Mouse (Mus musculus) bone marrow, adult 2 months (tissue): ENCODE data around the gene Nacc1. TPM values are rescaled to one million over a fixed set of nuclear protein-coding genes. Genes with fewer than 3 reads are reported as not detected.

Experiments used
- H3K27ac ChIP-seq: fragments of 200-500 bp; 2 replicates; pipeline ENCODE4 v1.5.1; 2012; ENCODE audit warnings: low read depth, mild to moderate bottlenecking, control low read depth, inconsistent platforms, low read length; ENCODE audit not compliant: control insufficient read depth, poor library complexity, insufficient read depth
- H3K4me1 ChIP-seq: fragments of 200-500 bp; 2 replicates; pipeline ENCODE4 v1.6.1; 2011; ENCODE audit warnings: low read length; ENCODE audit not compliant: control insufficient read depth, insufficient read depth
- H3K4me3 ChIP-seq: fragments of 200-500 bp; replicated peaks from 2 replicates; pipeline ENCODE3; 2011; ENCODE audit warnings: mild to moderate bottlenecking, low read depth, low read length, control low read depth; ENCODE audit not compliant: control insufficient read depth
- CTCF ChIP-seq: fragments of 200-500 bp; IDR thresholded peaks from 2 replicates; pipeline ENCODE4 v1.5.1; 2011; ENCODE audit warnings: low read length, control low read depth; ENCODE audit not compliant: control insufficient read depth, insufficient read depth
- POLR2A ChIP-seq: fragments of 200-500 bp; IDR thresholded peaks from 2 replicates; pipeline ENCODE4 v1.6.1; 2011; ENCODE audit warnings: low read depth, mild to moderate bottlenecking, control low read depth, low read length, borderline replicate concordance; ENCODE audit not compliant: control insufficient read depth
- WGBS: fragments of 180-500 bp; shearing (Covaris S2); methylation state at CpG from one replicate; pipeline ENCODE4 v1.1.7; 2018; 5-methylcytosine and 5-hydroxymethylcytosine counted together
- polyA plus RNA-seq: library from polyadenylated mRNA; stranded (reverse); fragments of >200 nt; gene quantifications from 2 replicates; pipeline ENCODE4 v1.2.4, GENCODE M21; 2011; ENCODE audit warnings: low replicate concordance; ENCODE audit not compliant: missing spikeins, insufficient read depth, insufficient read length

The Nacc1 gene
- polyA plus RNA-seq, 1 experiment, result 26.2 TPM

DNA sequence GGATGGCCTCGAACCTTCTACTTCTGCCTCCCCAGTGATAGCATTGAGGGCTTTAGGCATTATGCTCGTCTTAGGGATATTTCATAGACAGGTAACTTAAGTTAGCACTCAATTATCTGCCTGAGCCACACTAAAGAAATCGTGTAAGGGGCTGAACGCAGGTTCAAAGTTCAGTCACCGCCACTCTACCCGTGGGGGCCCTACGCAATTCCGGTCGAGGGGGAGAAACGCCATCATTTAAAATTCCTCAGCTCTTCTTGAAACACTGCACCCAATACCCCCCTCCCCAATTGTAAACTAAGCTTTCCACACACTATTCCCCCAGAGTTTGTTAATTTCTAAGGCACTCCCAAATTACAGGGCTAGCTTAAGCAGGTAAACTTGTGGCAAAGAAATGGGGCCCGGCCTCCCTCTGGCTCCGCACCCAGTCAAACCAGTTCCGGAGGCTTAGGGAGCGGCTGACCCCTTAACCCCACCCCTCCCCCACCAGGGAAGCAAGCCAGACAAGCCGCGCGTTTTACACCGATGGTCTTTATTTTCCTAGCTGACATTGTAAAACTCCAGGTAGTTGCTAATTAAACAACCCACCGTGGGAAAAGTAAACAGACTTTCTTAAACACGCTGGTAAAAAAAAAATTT is 26.7 kb downstream of the Nacc1 start:
- Histone ChIP-seq H3K4me1 (peaks cover 6% of the 10 kb centered on the region), H3K4me3 (peak overlapping the region; percentile 78), H3K27ac (peak overlapping the region; percentile 91)
- 1% methylated on average over 20 of the region's 20 CpGs for WGBS
- TF ChIP-seq CTCF, result no peak
- no peak for TF ChIP-seq POLR2A

DNA sequence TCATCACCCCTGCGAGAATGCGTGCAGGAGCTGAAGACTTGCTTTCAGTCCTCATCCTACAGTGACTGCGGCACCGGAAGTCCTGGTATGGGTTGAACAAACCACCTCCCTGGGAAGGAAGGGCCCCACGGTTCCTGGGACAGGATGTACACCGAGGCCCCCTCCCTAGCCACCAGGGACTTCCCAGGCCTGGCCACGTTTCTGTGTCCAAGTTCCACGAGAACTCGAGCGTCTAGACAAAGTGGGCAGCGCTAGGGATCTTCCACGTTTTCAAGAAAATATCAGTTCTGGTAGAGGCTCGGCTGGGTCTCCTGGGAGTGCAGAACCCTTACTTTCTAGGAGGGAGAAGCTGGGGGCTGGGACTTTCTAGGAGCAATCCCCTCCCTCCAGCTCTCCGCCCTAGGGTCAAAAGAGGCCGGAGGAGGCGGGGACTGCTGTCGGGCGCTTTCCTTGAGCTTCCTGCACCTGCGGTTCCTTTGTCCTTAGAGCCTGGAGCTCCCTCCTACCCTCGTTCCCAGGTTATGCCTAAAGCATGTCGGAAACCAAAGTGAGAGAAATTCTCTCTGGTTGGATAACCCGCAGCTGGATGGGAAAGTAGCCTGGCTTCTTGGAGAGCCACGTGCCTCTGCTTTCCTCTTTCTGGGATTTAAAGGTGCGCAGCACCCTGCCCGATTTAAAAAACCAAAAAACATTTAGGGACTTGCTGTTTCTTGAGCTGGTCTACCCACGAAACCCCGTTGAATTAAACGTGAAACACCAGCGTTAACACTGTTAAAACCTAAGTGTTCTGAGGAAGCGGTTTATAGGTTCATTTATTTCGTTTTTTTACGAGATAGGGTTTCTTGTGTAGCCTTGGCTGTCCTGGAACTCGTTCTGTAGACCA is 27.5 kb downstream of the Nacc1 start:
- Histone ChIP-seq H3K4me1 (peaks cover 6% of the 10 kb centered on the region), H3K27ac (peak overlapping the region; percentile 91), H3K4me3 (peak overlapping the region; percentile 78)
- TF ChIP-seq POLR2A (no peak), CTCF (no peak)
- 1% methylated on average over 33 of the region's 33 CpGs for WGBS

GRCm38 (mm10) chr8:84658951-84659350 is 28.7 kb downstream of the Nacc1 start:
- no peak for TF ChIP-seq CTCF
- TF ChIP-seq POLR2A, result no peak

DNA sequence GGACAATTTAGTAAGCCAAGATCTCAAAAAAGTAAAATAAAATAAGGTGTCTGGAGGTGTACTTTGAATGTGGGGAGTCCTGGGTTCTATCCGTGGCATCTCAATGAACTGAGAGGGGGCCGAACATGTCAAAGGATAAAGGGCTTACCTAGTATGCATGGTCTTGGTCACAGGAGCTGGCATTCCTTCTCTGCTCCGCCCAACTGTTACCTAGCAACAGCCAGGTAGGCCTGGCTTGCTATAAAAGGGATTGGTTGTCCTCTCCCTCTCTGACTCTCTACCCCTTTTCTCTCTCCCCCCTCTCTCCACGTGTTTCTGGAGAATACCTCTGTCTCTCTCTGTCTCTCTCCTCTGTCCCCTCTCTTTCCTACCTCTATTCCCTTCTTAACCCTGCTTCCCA is 30.0 kb downstream of the Nacc1 start:
- 73% methylated on average over 4 of the region's 4 CpGs for WGBS
- no peak overlapping the region for H3K4me3 ChIP-seq
- H3K27ac ChIP-seq, result no peak overlapping the region
- H3K4me1 ChIP-seq, result peaks cover 4% of the 10 kb centered on the region
- TF ChIP-seq CTCF (no peak), POLR2A (no peak)

More at GRCm38 (mm10) chr8:84658951-84659350, 28.7 kb downstream of the Nacc1 start:
- no peak overlapping the region for H3K27ac ChIP-seq
- H3K4me1 ChIP-seq, result peaks cover 6% of the 10 kb centered on the region
- 18% methylated on average over 1 of the region's 1 CpGs for WGBS
- H3K4me3 ChIP-seq, result no peak overlapping the region

- peaks cover 4% of the 10 kb centered on the region for H3K4me1 ChIP-seq
- peak overlapping the region; percentile 35; the same call in 1 of the 2 replicates for H3K27ac ChIP-seq
- TF ChIP-seq CTCF (no peak), POLR2A (no peak)
- no peak overlapping the region for H3K4me3 ChIP-seq
Measured at GRCm38 (mm10) chr8:84657203-84657602, 30.5 kb downstream of the Nacc1 start.

DNA sequence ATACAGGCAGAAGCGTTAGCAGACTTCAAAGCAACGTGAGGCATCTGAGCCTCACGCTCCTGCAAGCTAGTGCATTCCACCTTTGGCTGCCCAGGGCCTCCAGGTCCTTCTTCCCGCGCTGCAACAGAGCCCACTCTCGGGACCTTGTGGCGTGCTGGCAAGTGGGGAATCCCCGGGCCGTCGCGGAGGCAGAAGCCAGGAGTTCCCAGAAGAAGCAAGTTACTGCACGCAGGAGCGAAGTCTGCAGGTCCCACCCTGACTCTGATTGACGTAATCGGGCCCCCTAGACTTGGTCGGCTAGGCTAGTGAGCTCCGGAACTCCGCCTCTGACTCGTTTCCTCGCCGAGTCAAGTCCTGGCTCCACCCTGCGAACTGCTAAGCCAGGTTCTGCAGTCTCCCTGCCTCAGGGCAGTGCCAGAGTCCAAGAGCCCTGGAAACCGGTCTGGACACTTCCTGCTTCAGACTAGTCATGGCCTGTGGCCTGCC is 31.0 kb downstream of the Nacc1 start:
- H3K4me3 ChIP-seq, result peak overlapping the region; percentile 62
- TF ChIP-seq POLR2A (peak; percentile 35; the same call in 1 of the 2 replicates), CTCF (no peak)
- H3K27ac ChIP-seq, result peak overlapping the region; percentile 35
- WGBS, result under 1% methylated on average over 23 of the region's 23 CpGs
- peaks cover 4% of the 10 kb centered on the region for H3K4me1 ChIP-seq

DNA sequence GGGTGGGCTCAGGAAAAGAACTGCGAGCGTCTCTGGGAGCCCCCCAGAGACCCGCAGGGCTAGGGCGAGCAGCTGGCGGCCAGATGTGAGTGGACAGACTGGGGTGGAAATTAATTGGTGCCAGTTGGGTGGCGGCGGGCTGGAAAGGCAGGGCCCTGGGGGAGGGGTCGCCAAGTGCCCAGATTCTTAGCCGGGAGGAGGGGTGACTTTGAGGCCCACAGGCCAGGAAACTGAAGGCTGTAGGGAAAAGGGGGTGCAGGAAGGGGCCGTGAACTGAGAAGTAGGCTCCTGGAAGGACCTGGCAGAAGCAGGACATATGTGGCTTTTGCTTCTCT is 31.5 kb downstream of the Nacc1 start:
- H3K4me3 ChIP-seq, result peak overlapping the region; percentile 28
- TF ChIP-seq POLR2A (no peak), CTCF (no peak)
- peaks cover 4% of the 10 kb centered on the region for H3K4me1 ChIP-seq
- peak overlapping the region; percentile 35; the same call in 1 of the 2 replicates for H3K27ac ChIP-seq
- WGBS, result 4% methylated on average over 10 of the region's 10 CpGs

- H3K4me3 ChIP-seq, result no peak overlapping the region
- 11% methylated on average over 15 of the region's 15 CpGs for WGBS
- no peak for TF ChIP-seq CTCF
- no peak for TF ChIP-seq POLR2A
Measured at GRCm38 (mm10) chr8:84655336-84656190, 32.1 kb downstream of the Nacc1 start.

More at GRCm38 (mm10) chr8:84655336-84656190, 32.1 kb downstream of the Nacc1 start:
- Histone ChIP-seq H3K4me1 (peaks cover 4% of the 10 kb centered on the region), H3K27ac (no peak overlapping the region; the same call in 1 of the 2 replicates)
